Mouse (Mus musculus): ENCODE measurements at regions not wholly inside any gene's neighbourhood (a gene's known extent, or its start where the extent isn't known, plus 50 kb on each side); places are given as distances from the start of the nearest gene placed in this dataset.
"Not testable (repeated sequence)": the region's sequence is repeated elsewhere in the genome, so short reads cannot be mapped to it uniquely, and the experiment has no call there.

DNA sequence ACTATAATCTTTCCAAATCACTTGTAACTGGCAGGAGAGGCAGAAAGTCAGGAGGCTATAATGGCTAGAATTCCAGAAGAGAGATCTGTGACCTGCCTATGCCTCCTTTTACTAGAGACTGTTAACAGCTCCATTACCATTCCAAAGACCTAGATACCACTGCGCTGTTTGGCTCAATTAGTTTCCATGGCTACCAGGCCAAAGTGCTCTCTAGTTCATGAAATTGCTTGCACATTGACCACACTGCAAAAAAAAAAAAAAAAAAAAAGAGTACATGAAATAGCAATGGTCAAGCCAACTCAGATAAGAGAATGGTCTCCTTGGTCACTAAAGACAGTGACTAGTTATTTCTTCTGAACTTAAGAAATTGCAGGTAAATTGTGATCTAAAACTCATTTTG, 366.5 kb upstream of the Grid2 start:
- 7% methylated on average over 1 of the region's 1 CpGs for WGBS
- H3K36me3 ChIP-seq (replicated peaks; ENCODE audit: control insufficient read depth, insufficient read depth, low read depth, low read length) = no peaks in the 10 kb centered on the region
- DNase-seq (ENCODE audit: low spot score) (peak; percentile 38), ATAC-seq (replicated peaks; ENCODE audit: insufficient number of reproducible peaks, low FRiP score, low TSS enrichment, low read depth) (no peak)
- H3K9me3 ChIP-seq (replicated peaks; ENCODE audit: control insufficient read depth, low read length) = no peaks in the 10 kb centered on the region
- H3K4me2 ChIP-seq (ENCODE audit: low read depth, low read length) = no peak overlapping the region
- H3K4me3 ChIP-seq (ENCODE audit: low read depth, low read length) = no peak overlapping the region
- no peak overlapping the region for H3K27ac ChIP-seq (replicated peaks; ENCODE audit: low read depth, low read length)
- H3K27me3 ChIP-seq (ENCODE audit: control insufficient read depth, insufficient read depth, low read length) = no peaks in the 10 kb centered on the region
- no peak overlapping the region for H3K9ac ChIP-seq (replicated peaks; ENCODE audit: low read length)
- H3K4me1 ChIP-seq (ENCODE audit: control insufficient read depth, insufficient read depth, low read length) = no peaks in the 10 kb centered on the region

GRCm38 (mm10) chr6:62912758-62913157, 342.9 kb upstream of the Grid2 start:
- Histone ChIP-seq H3K9me3 (replicated peaks; ENCODE audit: control insufficient read depth, low read length) (no peaks in the 10 kb centered on the region), H3K4me3 (ENCODE audit: low read depth, low read length) (no peak overlapping the region), H3K27me3 (ENCODE audit: control insufficient read depth, insufficient read depth, low read length) (no peaks in the 10 kb centered on the region), H3K4me2 (ENCODE audit: low read depth, low read length) (no peak overlapping the region), H3K9ac (replicated peaks; ENCODE audit: low read length) (no peak overlapping the region), H3K36me3 (replicated peaks; ENCODE audit: control insufficient read depth, insufficient read depth, low read depth, low read length) (no peaks in the 10 kb centered on the region), H3K27ac (replicated peaks; ENCODE audit: low read depth, low read length) (no peak overlapping the region), H3K4me1 (ENCODE audit: control insufficient read depth, insufficient read depth, low read length) (no peaks in the 10 kb centered on the region)
- no peak for ATAC-seq (replicated peaks; ENCODE audit: insufficient number of reproducible peaks, low FRiP score, low TSS enrichment, low read depth)
- DNase-seq (ENCODE audit: low spot score) = no peak
- WGBS = 89% methylated on average over 2 of the region's 2 CpGs

- H3K9me3 ChIP-seq (replicated peaks; ENCODE audit: control insufficient read depth, low read length); H3K4me3 ChIP-seq (ENCODE audit: low read depth, low read length); H3K27me3 ChIP-seq (ENCODE audit: control insufficient read depth, insufficient read depth, low read length); H3K4me1 ChIP-seq (ENCODE audit: control insufficient read depth, insufficient read depth, low read length); ATAC-seq (replicated peaks; ENCODE audit: insufficient number of reproducible peaks, low FRiP score, low TSS enrichment, low read depth); H3K4me2 ChIP-seq (ENCODE audit: low read depth, low read length); H3K9ac ChIP-seq (replicated peaks; ENCODE audit: low read length); DNase-seq (ENCODE audit: low spot score); H3K36me3 ChIP-seq (replicated peaks; ENCODE audit: control insufficient read depth, insufficient read depth, low read depth, low read length); H3K27ac ChIP-seq (replicated peaks; ENCODE audit: low read depth, low read length): not testable (repeated sequence)
- 64% methylated on average over 1 of the region's 5 CpGs for WGBS
Measured at GRCm38 (mm10) chr6:62917059-62917458, 338.6 kb upstream of the Grid2 start.

DNA sequence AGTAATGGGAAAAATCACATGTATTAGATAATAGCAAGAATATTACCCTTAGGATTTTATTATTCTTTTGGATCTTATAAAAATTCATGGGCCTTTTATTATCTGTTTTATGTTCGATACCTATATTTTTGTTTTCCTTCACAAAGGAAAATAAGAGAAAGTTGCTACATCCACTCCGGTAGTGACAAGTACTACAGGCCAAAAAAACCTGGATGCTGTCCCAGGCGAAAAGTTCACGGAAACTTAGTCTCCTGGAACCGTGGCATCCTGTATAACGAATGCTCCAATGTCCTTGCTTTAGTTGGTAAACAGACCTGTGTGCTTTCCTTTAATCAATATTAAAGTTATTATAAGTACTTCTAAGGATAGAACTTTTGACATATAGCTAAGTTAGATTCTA, 337.7 kb upstream of the Grid2 start:
- Histone ChIP-seq H3K36me3 (replicated peaks; ENCODE audit: control insufficient read depth, insufficient read depth, low read depth, low read length) (no peaks in the 10 kb centered on the region), H3K27ac (replicated peaks; ENCODE audit: low read depth, low read length) (no peak overlapping the region), H3K4me1 (ENCODE audit: control insufficient read depth, insufficient read depth, low read length) (no peaks in the 10 kb centered on the region), H3K9me3 (replicated peaks; ENCODE audit: control insufficient read depth, low read length) (no peaks in the 10 kb centered on the region), H3K4me2 (ENCODE audit: low read depth, low read length) (no peak overlapping the region), H3K9ac (replicated peaks; ENCODE audit: low read length) (no peak overlapping the region), H3K27me3 (ENCODE audit: control insufficient read depth, insufficient read depth, low read length) (no peaks in the 10 kb centered on the region), H3K4me3 (ENCODE audit: low read depth, low read length) (no peak overlapping the region)
- DNase-seq (ENCODE audit: low spot score) (no peak), ATAC-seq (replicated peaks; ENCODE audit: insufficient number of reproducible peaks, low FRiP score, low TSS enrichment, low read depth) (no peak)
- WGBS = 92% methylated on average over 6 of the region's 6 CpGs

DNA sequence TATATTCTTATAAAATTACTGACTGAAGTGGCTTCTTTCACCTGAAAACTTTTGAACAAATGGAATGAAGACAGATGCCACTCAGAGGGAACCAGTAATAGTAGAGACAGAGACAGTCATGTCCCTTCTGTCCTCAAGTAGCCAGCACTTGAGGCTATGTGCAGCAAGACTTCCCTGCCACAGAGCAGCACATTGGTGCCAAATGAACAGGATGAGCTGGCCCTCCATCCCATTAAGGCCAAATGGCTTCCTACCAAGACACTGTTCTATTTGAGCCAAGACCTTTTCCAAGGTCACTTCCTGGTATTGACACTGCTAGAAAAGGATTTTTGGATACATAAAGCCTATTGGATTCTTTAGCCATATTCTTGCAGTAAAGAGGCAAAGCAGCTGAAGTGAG, 336.6 kb upstream of the Grid2 start:
- Histone ChIP-seq H3K4me3 (ENCODE audit: low read depth, low read length) (no peak overlapping the region), H3K9me3 (replicated peaks; ENCODE audit: control insufficient read depth, low read length) (no peaks in the 10 kb centered on the region), H3K36me3 (replicated peaks; ENCODE audit: control insufficient read depth, insufficient read depth, low read depth, low read length) (no peaks in the 10 kb centered on the region), H3K4me1 (ENCODE audit: control insufficient read depth, insufficient read depth, low read length) (no peaks in the 10 kb centered on the region), H3K27ac (replicated peaks; ENCODE audit: low read depth, low read length) (no peak overlapping the region), H3K27me3 (ENCODE audit: control insufficient read depth, insufficient read depth, low read length) (no peaks in the 10 kb centered on the region), H3K9ac (replicated peaks; ENCODE audit: low read length) (no peak overlapping the region), H3K4me2 (ENCODE audit: low read depth, low read length) (no peak overlapping the region)
- DNase-seq (ENCODE audit: low spot score) = no peak
- ATAC-seq (replicated peaks; ENCODE audit: insufficient number of reproducible peaks, low FRiP score, low TSS enrichment, low read depth) = no peak

All from embryonic facial prominence, embryonic 11.5 days (tissue).